Mouse (Mus musculus) MEL (cell line): ENCODE measurements around the gene Clmp. TPM values are rescaled to one million over a fixed set of nuclear protein-coding genes. Genes with fewer than 3 reads are reported as not detected.

Experiments
- DNase-seq: peaks from one replicate; pipeline ENCODE4 v3.0.0; 2011; ENCODE audit warnings: low read depth, low spot score
- H3K27ac ChIP-seq: 2 replicates; pipeline ENCODE4 v1.5.1; 2012; ENCODE audit warnings: low read depth, mild to moderate bottlenecking, control low read depth, low read length, moderate library complexity; ENCODE audit not compliant: control insufficient read depth
- H3K27me3 ChIP-seq, 2 experiments: fragments of 150-350 bp in 1 of 2; sonication (generic) in 1 of 2; 2 replicates each; pipeline ENCODE4 v1.6.1; 2012; ENCODE audit warnings: low read length in 2 of 2, mild to moderate bottlenecking in 2 of 2, improper control_type of control experiment in 1 of 2, moderate library complexity in 1 of 2; ENCODE audit not compliant: insufficient read depth in 2 of 2, control insufficient read depth in 1 of 2
- H3K36me3 ChIP-seq, 2 experiments: 2 replicates each; pipeline ENCODE4 v1.6.1; 2012 to 2014; ENCODE audit warnings: low read length in 2 of 2, improper control_type of control experiment in 1 of 2, inconsistent platforms in 1 of 2, mild to moderate bottlenecking in 1 of 2; ENCODE audit not compliant: insufficient read depth in 2 of 2, control insufficient read depth in 1 of 2
- H3K4me1 ChIP-seq, 2 experiments: fragments of 150-350 bp in 1 of 2; sonication (generic) in 1 of 2; 2 replicates each; pipeline ENCODE4 v1.6.1; 2012; ENCODE audit warnings: low read length in 2 of 2, improper control_type of control experiment in 1 of 2, mild to moderate bottlenecking in 1 of 2; ENCODE audit not compliant: insufficient read depth in 2 of 2, control insufficient read depth in 1 of 2
- H3K4me3 ChIP-seq, 2 experiments: fragments of 150-350 bp in 1 of 2; sonication (generic) in 1 of 2; 2 replicates each; pipeline ENCODE4 v1.5.1; 2012; ENCODE audit warnings: low read depth in 2 of 2, low read length in 2 of 2, mild to moderate bottlenecking in 2 of 2, moderate library complexity in 2 of 2, control low read depth in 1 of 2, improper control_type of control experiment in 1 of 2; ENCODE audit not compliant: control insufficient read depth in 1 of 2, insufficient read depth in 1 of 2
- H3K79me2 ChIP-seq: 2 replicates; pipeline ENCODE4 v1.6.1; 2012; ENCODE audit warnings: mild to moderate bottlenecking, low read length, moderate library complexity; ENCODE audit not compliant: control insufficient read depth, poor library complexity, insufficient read depth
- H3K9ac ChIP-seq: 2 replicates; pipeline ENCODE4 v1.6.1; 2012; ENCODE audit warnings: low read depth, mild to moderate bottlenecking, control low read depth, low read length, moderate library complexity; ENCODE audit not compliant: control insufficient read depth, poor library complexity, severe bottlenecking
- H3K9me3 ChIP-seq: fragments of 150-350 bp; sonication (generic); replicated peaks from 2 replicates; pipeline ENCODE4 v1.6.1; 2012; ENCODE audit warnings: mild to moderate bottlenecking, low read length, improper control_type of control experiment, moderate library complexity; ENCODE audit not compliant: insufficient read depth
- BHLHE40 ChIP-seq: IDR thresholded peaks from 2 replicates; pipeline ENCODE4 v1.6.1; 2012; ENCODE audit warnings: low read depth, mild to moderate bottlenecking, inconsistent platforms, low read length, improper control_type of control experiment, borderline replicate concordance
- CHD1 ChIP-seq: IDR thresholded peaks from 2 replicates; pipeline ENCODE4 v1.6.1; 2012; ENCODE audit warnings: low read depth, mild to moderate bottlenecking, inconsistent platforms, low read length, improper control_type of control experiment
- CHD2 ChIP-seq: IDR thresholded peaks from 2 replicates; pipeline ENCODE4 v1.6.1; 2011; ENCODE audit warnings: low read length, improper control_type of control experiment
- CTCF ChIP-seq, 3 experiments: IDR thresholded peaks in 2 of 3; conservative IDR thresholded peaks in 1 of 3; 2 replicates each; pipeline ENCODE4 v1.5.1; 2011 to 2012; ENCODE audit warnings: low read length in 3 of 3, low read depth in 2 of 3, mild to moderate bottlenecking in 2 of 3, improper control_type of control experiment in 1 of 3, inconsistent platforms in 1 of 3, mixed read lengths in 1 of 3, moderate library complexity in 1 of 3; ENCODE audit not compliant: control insufficient read depth in 1 of 3, insufficient read depth in 1 of 3, poor library complexity in 1 of 3, severe bottlenecking in 1 of 3
- ETS1 ChIP-seq: IDR thresholded peaks from 2 replicates; pipeline ENCODE4 v1.6.1; 2012; ENCODE audit warnings: low read depth, mild to moderate bottlenecking, inconsistent platforms, low read length, improper control_type of control experiment, moderate library complexity
- GABPA ChIP-seq: IDR thresholded peaks from 2 replicates; pipeline ENCODE4 v1.6.1; 2012; ENCODE audit warnings: low read depth, mild to moderate bottlenecking, inconsistent platforms, low read length, improper control_type of control experiment, moderate library complexity
- JUND ChIP-seq: IDR thresholded peaks from 2 replicates; pipeline ENCODE4 v1.6.1; 2011; ENCODE audit warnings: low read depth, mild to moderate bottlenecking, improper control_type of control experiment, low read length
- MAFK ChIP-seq: IDR thresholded peaks from 2 replicates; pipeline ENCODE4 v1.6.1; 2011; ENCODE audit warnings: low read depth, mild to moderate bottlenecking, low read length, improper control_type of control experiment, borderline replicate concordance
- MAZ ChIP-seq: IDR thresholded peaks from 2 replicates; pipeline ENCODE4 v1.6.1; 2012; ENCODE audit warnings: low read depth, mild to moderate bottlenecking, inconsistent platforms, low read length, improper control_type of control experiment
- MYB ChIP-seq: IDR thresholded peaks from 2 replicates; pipeline ENCODE4 v1.6.1; 2011; ENCODE audit warnings: mild to moderate bottlenecking, low read depth, low read length, improper control_type of control experiment
- MYC ChIP-seq: IDR thresholded peaks from 2 replicates; pipeline ENCODE4 v1.6.1; 2011; ENCODE audit warnings: low read depth, mild to moderate bottlenecking, low read length, improper control_type of control experiment, moderate library complexity
- NELFE ChIP-seq: IDR thresholded peaks from 2 replicates; pipeline ENCODE4 v1.6.1; 2011; ENCODE audit warnings: low read depth, low read length, improper control_type of control experiment
- POLR2A ChIP-seq, 2 experiments: IDR thresholded peaks; 2 replicates each; pipeline ENCODE4 v1.6.1; 2011 to 2012; ENCODE audit warnings: low read length in 2 of 2, mild to moderate bottlenecking in 2 of 2, control low read depth in 1 of 2, improper control_type of control experiment in 1 of 2, low read depth in 1 of 2, moderate library complexity in 1 of 2; ENCODE audit not compliant: control insufficient read depth in 1 of 2, insufficient read depth in 1 of 2, poor library complexity in 1 of 2
- POLR2AphosphoS2 ChIP-seq: IDR thresholded peaks from 2 replicates; pipeline ENCODE4 v1.6.1; 2011; ENCODE audit warnings: low read length, improper control_type of control experiment
- POLR2AphosphoS5 ChIP-seq: IDR thresholded peaks from 2 replicates; pipeline ENCODE4 v1.6.1; 2012; ENCODE audit warnings: low read depth, borderline replicate concordance, mild to moderate bottlenecking, inconsistent platforms, low read length, moderate library complexity, mixed read lengths
- RCOR1 ChIP-seq: IDR thresholded peaks from 2 replicates; pipeline ENCODE4 v1.6.1; 2012; ENCODE audit warnings: low read depth, mild to moderate bottlenecking, inconsistent platforms, low read length, improper control_type of control experiment
- SIN3A ChIP-seq: IDR thresholded peaks from 2 replicates; pipeline ENCODE4 v1.6.1; 2012; ENCODE audit warnings: low read length, improper control_type of control experiment, inconsistent platforms
- SMC3 ChIP-seq: IDR thresholded peaks from 2 replicates; pipeline ENCODE4 v1.6.1; 2011; ENCODE audit warnings: low read depth, low read length, improper control_type of control experiment
- TBP ChIP-seq: IDR thresholded peaks from 2 replicates; pipeline ENCODE4 v1.8.0; 2011; ENCODE audit warnings: low read depth, low read length, improper control_type of control experiment
- TCF12 ChIP-seq: IDR thresholded peaks from 2 replicates; pipeline ENCODE4 v1.6.1; 2014; ENCODE audit warnings: low read depth, mild to moderate bottlenecking, inconsistent platforms, low read length, improper control_type of control experiment, moderate library complexity
- UBTF ChIP-seq: IDR thresholded peaks from 2 replicates; pipeline ENCODE4 v1.6.1; 2012; ENCODE audit warnings: low read depth, mild to moderate bottlenecking, inconsistent platforms, low read length, improper control_type of control experiment, moderate library complexity, borderline replicate concordance; ENCODE audit not compliant: insufficient read depth
- ZKSCAN1 ChIP-seq: IDR thresholded peaks from 2 replicates; pipeline ENCODE4 v1.6.1; 2012; ENCODE audit warnings: low read depth, mild to moderate bottlenecking, inconsistent platforms, low read length, improper control_type of control experiment, moderate library complexity
- ZMIZ1 ChIP-seq: IDR thresholded peaks from 2 replicates; pipeline ENCODE4 v1.6.1; 2012; ENCODE audit warnings: low read depth, mild to moderate bottlenecking, inconsistent platforms, low read length, improper control_type of control experiment, moderate library complexity
- ZNF384 ChIP-seq: IDR thresholded peaks from 2 replicates; pipeline ENCODE4 v1.6.1; 2012; ENCODE audit warnings: low read depth, mild to moderate bottlenecking, inconsistent platforms, low read length, improper control_type of control experiment
- polyA plus RNA-seq, 2 experiments: library from polyadenylated mRNA; stranded (reverse) in 1 of 2; unstranded in 1 of 2; fragments of >175 nt in 1 of 2; fragments of >200 nt in 1 of 2; gene quantifications; 2 replicates each; pipeline versions ENCODE4 v1.2.1 to v1.2.4; 2012; ENCODE audit warnings: low replicate concordance in 2 of 2, low read depth in 1 of 2; ENCODE audit not compliant: insufficient read length in 2 of 2, insufficient read depth in 1 of 2, missing spikeins in 1 of 2
- total RNA-seq: library from RNA; depleted of rRNA; stranded (reverse); fragments of 300-350 nt; gene quantifications from 2 replicates; pipeline ENCODE4 v1.2.3, GENCODE M21; 2012

Clmp gene
- total and polyA plus RNA-seq, 3 experiments: not detected

- TF ChIP-seq ETS1 (no peak), SMC3 (0 out of 2 replicates have a peak, but pooled peaks have one; percentile 7), TCF12 (no peak), POLR2A (IDR thresholded peaks at IDR 0.05; ENCODE audit: control insufficient read depth in 1 of 2, insufficient read depth in 1 of 2, low read depth in 1 of 2, low read length in 2 of 2, poor library complexity in 1 of 2) (peak in 1 of 2 experiments; percentile 60; a peak in 1 of 4 replicates), POLR2AphosphoS5 (0 out of 2 replicates have a peak, but pooled peaks have one; percentile 39), CHD1 (no peak), GABPA (no peak), TBP (no peak), CTCF (IDR thresholded peaks at IDR 0.05 in 2 of 3, conservative IDR thresholded peaks at IDR 0.05 in 1 of 3; ENCODE audit: control insufficient read depth in 1 of 3, insufficient read depth in 1 of 3, low read depth in 2 of 3, low read length in 3 of 3, poor library complexity in 1 of 3, severe bottlenecking in 1 of 3) (peak; percentile 30 to 56 (median 48); a peak in 5 of 6 replicates), ZKSCAN1 (no peak), SIN3A (0 out of 2 replicates have a peak, but pooled peaks have one; percentile 26)
- Histone ChIP-seq H3K4me3 (peak overlapping the region in 1 of 2 experiments; percentile 13; a peak in 1 of 4 replicates), H3K36me3 (peaks cover 2 to 3% of the 10 kb centered on the region in 2 experiments; a peak in 2 of 4 replicates), H3K27ac (peak overlapping the region; percentile 28), H3K27me3 (no peaks in the 10 kb centered on the region), H3K79me2 (peaks cover 29% of the 10 kb centered on the region), H3K9ac (peak overlapping the region; percentile 41; the same call in 1 of the 2 replicates), H3K9me3 (no peaks in the 10 kb centered on the region), H3K4me1 (no peaks in the 10 kb centered on the region)
- DNase-seq: peak; percentile 83
Measured at GRCm38 (mm10) chr9:40805263-40805662, 119.5 kb downstream of the Clmp start.

GRCm38 (mm10) chr9:40806440-40807288 is 120.9 kb downstream of the Clmp start:
- Histone ChIP-seq H3K79me2 (peaks cover 20% of the 10 kb centered on the region), H3K4me3 (no peak overlapping the region)
- TF ChIP-seq NELFE: peak; percentile 36
- peak; percentile 89 for TF ChIP-seq ZNF384
- TF ChIP-seq POLR2AphosphoS5: peak; percentile 91; the same call in 1 of the 2 replicates
- TF ChIP-seq JUND: no peak
- no peak for TF ChIP-seq UBTF
- TF ChIP-seq MAZ: no peak
- TF ChIP-seq BHLHE40: peak; percentile 31; the same call in 1 of the 2 replicates
- no peak; the same call in 1 of the 2 replicates for TF ChIP-seq MYC
- peak; percentile 99 for TF ChIP-seq POLR2AphosphoS2
- peak; percentile 6; the same call in 1 of the 2 replicates for TF ChIP-seq RCOR1
- peak; percentile 68 for TF ChIP-seq CHD2
- TF ChIP-seq MAFK: peak; percentile 8; the same call in 1 of the 2 replicates
- peak; percentile 58; the same call in 1 of the 2 replicates for TF ChIP-seq MYB
- peak; percentile 74 for TF ChIP-seq ZMIZ1
- TF ChIP-seq SMC3: peak; percentile 23
- peak; percentile 70 to 88; a peak in 3 of 4 replicates for TF ChIP-seq POLR2A (IDR thresholded peaks at IDR 0.05; ENCODE audit: control insufficient read depth in 1 of 2, insufficient read depth in 1 of 2, low read depth in 1 of 2, low read length in 2 of 2, poor library complexity in 1 of 2)
- TF ChIP-seq CTCF (IDR thresholded peaks at IDR 0.05 in 2 of 3, conservative IDR thresholded peaks at IDR 0.05 in 1 of 3; ENCODE audit: control insufficient read depth in 1 of 3, insufficient read depth in 1 of 3, low read depth in 2 of 3, low read length in 3 of 3, poor library complexity in 1 of 3, severe bottlenecking in 1 of 3): peak in 2 of 3 experiments; percentile 33 to 34; a peak in 4 of 6 replicates
- TF ChIP-seq, all 39 proteins: peak for 13
- Histone ChIP-seq H3K36me3 (peaks cover 2 to 3% of the 10 kb centered on the region in 2 experiments; a peak in 2 of 4 replicates), H3K9ac (no peak overlapping the region), H3K27ac (peak overlapping the region; percentile 26; the same call in 1 of the 2 replicates), H3K4me1 (no peaks in the 10 kb centered on the region), H3K9me3 (no peaks in the 10 kb centered on the region), H3K27me3 (no peaks in the 10 kb centered on the region)
- peak; percentile 85 for DNase-seq
